Mouse (Mus musculus) NIH3T3 (cell line): ENCODE data around the gene Cfap61.
A peak's percentile ranks its signal among the peaks of the same experiment; 100 is the strongest.

Experiments used
- DNase-seq: peaks from one replicate; pipeline ENCODE4 v3.0.0-alpha.2; 2012; ENCODE audit warnings: low read depth

Cfap61 gene

DNA sequence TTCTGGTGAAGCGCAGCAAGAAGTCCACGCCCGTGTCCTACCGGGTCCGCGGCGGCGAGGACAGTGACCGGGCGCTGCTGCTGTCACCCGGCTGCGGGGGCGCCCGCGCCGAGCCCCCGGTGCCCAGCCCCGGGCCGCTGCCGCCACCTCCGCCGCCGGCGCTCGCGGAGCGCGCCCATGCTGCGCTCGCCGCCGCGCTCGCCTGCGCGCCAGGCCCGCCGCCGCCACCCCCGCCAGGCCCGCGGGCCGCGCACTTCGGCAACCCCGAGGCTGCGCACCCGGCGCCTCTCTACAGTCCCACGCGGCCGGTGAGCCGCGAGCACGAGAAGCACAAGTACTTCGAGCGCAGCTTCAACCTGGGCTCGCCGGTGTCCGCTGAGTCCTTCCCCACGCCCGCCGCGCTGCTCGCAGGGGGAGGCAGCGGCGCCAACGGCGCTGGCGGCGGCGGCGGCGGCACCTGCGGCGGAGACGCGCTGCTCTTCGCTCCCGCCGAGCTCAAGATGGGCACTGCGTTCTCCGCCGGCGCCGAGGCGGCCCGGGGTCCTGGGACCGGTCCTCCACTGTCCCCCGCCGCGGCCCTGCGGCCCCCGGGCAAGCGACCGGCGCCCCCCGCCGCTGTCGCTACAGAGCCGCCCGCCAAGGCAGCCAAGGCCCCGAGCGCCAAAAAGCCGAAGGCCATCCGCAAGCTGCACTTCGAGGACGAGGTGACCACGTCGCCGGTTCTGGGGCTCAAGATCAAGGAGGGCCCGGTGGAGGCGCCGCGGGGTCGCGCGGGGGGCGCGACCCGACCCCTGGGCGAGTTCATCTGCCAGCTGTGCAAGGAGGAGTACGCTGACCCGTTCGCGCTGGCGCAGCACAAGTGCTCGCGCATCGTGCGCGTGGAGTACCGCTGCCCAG, 287.9 kb downstream of the Cfap61 start:
- no peak for DNase-seq

DNA sequence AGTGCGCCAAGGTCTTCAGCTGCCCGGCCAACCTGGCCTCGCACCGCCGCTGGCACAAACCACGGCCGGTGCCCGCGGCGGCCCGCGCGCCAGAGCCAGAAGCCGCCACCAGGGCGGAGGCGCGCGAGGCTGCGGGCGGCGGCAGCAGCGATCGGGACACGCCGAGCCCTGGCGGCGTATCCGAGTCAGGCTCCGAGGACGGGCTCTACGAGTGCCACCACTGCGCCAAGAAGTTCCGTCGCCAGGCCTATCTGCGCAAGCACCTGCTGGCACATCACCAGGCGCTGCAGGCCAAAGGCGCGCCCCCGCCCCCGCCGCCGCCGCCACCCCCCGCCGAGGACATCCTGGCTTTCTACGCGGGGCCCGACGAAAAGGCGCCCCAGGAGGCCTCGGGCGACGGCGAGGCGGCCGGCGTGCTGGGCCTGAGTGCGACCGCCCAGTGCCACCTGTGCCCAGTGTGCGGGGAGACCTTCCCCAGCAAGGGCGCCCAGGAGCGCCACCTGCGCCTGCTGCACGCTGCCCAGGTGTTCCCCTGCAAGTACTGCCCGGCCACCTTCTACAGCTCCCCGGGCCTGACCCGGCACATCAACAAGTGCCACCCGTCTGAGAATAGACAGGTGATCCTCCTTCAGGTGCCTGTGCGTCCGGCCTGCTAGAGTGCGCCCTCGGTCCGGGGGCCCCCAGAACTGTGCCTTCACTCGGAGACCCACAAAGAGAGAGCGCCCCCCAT, 288.8 kb downstream of the Cfap61 start:
- no peak for DNase-seq

DNA sequence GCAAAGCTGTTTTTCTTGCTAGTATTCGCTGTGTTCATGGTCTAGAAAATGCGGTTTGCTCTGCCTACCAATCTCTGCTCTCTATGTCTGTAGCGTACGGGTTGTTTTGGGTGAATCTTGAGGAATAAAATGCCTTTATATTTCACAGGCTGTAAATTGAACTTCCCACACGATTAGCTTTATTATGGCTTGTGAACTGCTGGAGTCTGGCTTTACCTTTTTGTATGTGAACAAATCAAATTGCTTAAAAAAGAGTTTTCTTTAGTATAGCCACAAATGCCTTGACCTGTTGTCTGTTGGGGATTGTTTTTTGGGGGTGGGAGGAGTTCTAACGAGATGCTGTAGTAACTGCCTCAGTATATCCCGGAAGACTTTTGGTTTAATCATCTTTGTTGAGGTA, 289.6 kb downstream of the Cfap61 start:
- no peak for DNase-seq

DNA sequence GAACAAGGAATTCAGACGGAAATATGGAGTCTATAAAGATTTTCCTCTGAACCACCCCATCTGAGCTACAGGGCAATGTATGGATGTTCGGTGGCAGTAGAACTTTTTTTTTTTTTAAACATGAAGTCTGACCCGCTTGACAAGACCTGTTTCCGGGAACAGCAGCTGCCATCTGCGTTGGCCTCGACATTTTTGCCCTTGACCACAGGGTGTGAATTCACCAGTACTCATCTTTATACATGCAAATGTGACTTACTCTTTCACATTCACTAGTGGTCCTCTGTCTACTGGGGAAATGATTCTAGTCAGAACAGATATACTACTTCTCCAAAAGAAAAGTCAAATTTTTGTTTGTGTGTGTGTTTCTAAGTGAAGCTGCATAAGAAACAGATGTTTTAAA, 291.2 kb downstream of the Cfap61 start:
- no peak for DNase-seq

DNA sequence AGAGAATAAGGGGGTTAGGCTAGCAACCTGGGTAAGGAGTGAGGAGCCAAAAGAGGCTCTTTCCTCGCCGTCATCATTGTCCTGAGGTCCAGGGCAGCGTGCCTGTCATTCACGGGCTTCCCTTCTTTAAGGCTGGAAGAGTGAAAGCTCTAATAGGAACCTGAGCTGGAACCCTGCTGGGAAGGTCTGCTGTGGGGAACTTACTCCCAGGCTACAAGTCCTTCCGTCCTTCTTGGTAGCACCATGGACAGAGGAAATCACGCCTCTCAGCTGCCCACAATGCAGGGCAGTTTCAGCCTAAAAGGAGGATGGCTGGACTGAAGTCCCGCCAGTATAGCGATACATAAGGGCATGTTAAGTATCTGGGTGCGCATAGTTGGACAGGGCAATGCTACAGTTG, 291.9 kb downstream of the Cfap61 start:
- DNase-seq, result peak; percentile 85

DNA sequence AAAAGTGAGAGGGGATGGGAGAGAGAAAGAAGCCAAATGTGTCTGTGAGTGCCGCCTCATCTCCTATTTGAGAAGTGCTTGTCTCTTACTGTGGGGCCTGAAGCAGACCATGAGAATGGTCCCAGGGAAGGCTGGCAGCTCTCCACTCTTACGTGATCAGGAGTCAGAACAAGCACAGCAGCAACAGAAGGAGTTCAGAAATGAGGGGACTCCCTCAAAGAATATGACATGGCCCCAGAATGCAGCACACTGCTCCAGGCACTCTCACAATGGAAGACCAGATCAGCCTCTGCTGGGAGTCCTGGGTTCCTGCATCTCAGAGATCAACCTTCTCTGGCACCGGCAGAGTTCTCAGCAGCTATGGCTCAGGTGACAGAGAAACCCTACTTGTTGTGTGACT, 293.1 kb downstream of the Cfap61 start:
- DNase-seq, result no peak

DNA sequence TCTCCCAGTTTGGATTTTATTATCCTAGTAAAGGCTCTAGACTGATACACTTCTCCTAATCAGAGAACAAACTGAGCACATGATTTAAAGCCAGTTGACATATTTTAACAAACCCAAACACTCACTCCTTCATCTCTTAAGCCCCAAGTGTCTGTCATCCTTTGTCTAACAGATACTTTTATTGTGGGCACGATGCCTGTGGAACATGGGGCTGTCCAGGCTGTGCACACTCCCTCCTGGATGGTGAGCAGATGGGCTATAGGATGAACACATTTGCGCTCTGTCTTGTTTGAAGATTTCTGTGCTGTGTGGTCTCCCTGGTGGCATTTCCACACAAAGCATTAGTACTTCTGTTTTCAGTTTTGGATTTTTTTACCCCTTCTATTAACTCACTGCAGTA, 293.9 kb downstream of the Cfap61 start:
- DNase-seq, result no peak

DNA sequence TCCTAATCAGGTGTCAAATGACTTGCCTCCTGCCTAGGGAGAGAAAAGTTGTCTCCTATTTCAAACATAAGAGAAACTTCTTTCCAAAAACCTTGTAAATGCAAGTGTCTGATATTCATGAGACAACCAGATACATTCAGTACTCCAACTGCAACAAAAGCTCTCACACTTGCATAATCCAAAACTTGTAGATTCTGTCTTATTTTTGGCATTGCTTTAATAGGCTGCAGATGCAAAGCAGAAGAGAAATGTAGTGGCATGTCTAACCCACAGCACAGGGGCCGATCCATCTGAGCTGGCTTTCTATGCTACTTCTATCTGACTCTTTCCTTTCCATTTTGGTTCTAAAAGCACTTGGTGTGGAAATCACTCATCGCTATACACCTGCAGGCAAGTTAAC, 296.9 kb downstream of the Cfap61 start:
- no peak for DNase-seq

DNA sequence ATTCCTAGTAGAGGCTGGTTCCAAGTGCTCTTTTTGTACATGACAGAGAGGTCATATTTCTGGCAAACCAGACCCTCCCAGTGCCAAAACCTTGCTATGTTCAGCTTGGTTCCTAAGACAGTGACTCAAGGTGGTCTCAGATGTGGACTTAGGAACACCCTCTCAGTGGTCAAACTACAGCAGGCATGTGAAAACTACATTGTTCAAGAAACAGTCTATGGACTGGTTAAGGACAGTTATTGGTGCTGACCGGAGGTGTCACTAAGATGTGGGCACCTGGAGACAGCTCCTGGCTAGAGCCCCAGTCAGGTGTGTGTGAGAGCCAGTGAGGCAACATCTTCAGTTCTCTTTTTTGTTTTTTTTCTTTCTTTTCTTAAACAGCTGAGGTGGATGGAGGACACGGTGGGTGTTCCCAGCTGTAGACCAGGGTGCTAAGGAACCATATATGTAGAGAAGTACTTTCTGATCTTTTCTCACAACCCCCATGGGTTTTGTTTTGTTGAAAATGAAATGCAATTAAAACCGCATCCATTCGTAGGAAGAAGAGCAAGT, 304.7 kb downstream of the Cfap61 start:
- no peak for DNase-seq

DNA sequence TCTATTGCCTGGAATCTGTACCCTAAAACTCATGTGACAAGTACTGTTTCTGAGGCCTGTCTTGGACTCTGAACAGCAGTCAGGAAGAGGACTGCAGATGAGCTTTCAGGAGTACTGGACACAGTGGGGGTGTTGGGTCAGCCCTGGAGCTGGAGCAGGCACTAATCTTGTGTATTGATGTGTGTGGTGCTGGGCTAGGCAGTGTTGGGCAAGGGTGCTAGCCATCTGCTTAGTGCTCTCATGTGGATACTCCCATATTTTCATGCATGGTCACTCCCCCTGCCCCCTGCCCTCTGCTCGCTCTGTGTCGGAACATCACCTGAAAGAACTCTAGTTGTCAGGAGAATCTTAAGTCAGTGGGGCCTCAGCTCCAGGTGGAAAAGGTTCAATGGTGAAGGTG, 309.5 kb downstream of the Cfap61 start:
- no peak for DNase-seq

DNA sequence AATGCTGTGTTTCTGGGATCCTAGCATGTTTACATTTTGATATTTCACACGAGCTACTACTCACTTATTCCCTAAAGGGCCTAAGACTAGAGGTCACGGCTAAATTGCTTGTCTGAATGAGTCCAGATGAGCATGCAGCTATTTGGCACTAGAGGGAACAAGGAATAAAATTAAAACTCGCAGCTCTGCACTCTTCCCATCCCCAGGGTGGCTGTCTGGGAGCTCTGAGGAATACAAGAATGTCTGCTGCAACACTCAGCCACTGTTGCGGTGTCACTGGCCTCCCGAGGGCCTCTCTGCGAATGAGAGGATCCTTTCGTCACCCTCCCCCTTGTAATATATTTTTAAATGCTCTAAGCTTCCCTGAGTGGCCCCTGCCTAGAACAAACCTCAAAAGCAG, 310.8 kb downstream of the Cfap61 start:
- DNase-seq, result no peak

DNA sequence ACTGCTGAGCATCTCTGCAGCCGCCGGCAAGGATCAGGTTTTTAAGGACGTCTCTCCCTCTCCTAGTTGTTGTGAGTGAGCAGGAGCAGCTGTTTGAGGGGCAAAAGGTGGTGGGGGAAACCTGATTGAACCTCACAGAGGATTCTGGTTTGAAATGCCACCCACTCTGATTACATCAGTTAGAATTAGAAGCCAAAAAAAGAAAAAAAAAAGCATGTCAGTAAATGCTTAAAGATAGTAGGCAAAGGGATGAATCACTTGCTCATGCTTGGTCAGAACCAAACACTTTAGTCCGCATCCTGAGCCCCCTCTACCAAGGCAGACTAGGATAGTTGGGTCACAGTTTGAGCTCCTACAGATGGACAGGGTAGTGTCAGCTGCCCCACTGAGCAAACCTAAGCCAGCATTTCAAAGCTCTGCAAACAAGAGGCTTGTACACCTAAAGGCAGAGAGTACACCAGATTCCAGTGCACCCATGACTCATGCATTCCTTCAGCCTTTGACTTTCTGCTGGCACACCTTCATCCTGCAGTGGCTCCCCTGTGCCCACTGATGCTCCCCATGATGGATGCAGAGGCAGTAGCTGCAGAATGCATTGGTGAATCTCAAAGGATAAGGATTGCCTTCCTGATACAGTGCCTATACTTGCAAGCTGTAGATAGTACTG, 312.0 kb downstream of the Cfap61 start:
- peak; percentile 9 for DNase-seq

DNA sequence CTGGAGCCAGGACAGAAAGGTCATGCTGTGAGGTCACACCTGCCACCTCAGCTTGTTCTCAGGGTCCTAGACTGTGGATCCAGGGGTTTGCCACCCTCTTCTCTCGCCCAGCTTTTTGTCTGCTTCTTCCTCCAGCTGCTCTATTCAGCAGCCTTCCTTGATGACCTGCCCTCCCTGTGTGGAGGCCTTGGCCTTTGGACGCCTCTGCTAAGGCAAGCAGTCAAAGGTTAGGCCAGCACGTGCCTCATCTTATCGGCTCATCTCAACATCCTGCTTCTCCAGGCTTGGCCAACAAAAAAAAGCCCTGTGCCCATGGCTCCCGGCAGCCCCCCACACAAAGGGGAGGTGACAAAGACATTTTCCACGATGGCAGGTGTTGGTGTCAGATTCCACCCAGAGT, 313.0 kb downstream of the Cfap61 start:
- DNase-seq, result no peak

DNA sequence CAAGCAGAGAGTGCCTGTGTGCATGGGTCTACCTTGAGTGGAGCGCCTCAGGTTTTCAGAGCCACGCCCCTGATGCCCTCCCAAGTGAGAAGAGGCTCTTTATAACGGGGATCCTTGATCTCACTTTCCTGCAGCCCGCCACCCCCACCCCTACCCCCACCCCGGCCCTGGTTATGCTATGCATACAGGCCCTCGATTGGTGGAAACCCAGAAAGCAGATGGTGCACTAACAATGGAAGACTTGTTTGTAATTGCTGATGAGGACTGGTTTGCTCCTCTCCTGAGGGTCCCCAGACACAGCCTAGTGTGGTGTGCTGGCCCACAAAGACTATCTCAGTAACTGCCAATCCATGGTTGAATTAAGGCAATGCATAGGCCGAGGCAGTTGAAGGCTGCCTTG, 314.4 kb downstream of the Cfap61 start:
- DNase-seq, result no peak

DNA sequence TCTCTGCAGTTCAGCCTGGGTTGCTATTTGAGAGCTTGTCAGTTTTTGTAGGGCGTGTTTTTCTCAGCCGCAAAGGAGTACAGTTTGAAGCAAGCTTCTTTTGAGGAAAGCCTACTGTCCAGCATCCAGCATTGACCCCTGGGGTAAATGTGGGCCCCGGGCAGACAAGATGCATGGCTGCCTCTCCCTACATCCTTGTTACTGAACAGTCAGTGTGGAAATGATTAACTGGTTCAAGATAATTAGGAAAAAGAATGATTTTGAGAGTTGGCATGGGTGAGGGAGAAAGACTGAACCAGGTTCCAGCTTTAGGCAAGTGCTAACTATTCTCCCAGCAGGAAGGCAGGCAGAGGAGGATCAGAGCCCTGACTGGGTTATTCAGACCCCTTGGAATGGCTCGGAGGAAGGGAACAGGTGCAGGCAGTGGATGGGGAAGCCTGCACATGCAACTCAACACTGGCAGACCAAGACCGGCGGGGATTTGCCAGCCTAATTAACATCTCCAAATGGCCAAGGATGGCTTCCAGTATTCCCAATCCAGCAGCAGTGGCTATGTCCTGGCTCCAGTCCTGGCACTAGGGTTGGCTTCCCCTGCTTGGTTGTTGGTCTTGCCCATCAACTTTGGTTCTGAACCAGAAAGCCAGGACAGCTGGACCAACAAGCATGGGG, 315.8 kb downstream of the Cfap61 start:
- DNase-seq, result no peak

DNA sequence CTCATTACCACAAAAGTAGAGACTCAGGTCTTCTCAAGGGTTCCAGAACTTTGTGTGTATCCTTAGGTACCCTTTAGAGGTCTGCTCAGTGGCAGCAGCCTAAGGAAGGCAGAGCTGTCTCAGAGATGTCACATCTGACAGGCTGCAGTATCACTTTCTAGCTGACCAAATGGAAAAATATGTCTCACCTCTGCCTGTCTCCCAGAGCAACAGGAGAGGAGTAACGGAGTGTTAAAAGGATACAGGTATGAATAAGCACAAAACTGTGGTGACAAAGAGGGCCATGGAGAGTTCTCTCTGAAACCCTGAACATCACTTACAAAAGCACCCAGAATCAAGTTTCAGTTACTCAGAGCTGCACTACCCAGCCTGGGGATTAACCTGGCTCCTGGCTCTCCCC, 319.8 kb downstream of the Cfap61 start:
- DNase-seq, result no peak

DNA sequence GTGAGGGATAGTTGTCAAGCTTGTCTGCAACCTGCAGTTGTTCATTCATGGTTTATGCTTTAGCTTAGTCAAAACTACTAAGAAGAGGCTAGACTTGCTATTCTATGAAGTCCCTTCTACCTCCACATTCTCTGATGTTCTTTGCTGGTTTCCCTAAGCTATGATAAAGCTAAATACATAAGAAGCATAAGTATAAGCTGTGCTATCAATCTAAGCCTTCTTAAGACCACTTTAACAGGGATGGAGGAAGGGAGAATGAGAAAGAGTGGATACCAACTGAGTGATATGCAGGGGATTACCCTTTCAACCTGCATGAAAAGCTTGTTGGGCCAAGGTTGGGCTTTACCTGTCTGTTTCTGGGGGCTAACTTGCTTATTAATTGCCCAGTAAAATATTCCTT, 321.1 kb downstream of the Cfap61 start:
- DNase-seq, result no peak

DNA sequence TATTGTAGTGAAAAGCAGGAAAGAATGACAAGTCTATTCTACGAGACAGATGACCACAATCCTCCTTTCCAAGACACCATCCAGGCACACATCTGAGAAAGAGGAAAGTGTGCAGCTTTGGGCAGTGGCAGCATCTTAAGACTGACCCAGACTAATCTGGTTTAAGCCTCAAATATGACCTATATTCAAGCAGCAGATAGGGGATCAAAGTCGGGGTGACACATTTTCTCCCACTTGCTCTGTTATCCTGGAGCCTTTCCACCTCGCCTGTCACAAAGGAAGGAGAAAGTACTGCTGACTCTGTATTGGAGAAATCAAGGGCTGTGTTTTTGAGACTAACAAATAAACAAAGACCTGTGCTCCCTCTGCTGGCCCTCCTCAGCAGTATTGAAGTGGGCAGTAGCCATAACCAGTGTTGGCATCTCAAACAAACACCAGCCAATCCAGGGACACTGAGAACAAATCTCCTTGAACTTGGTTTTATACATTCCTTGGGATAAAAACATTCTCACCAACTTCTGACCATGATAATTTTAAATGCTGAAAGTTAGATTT, 321.8 kb downstream of the Cfap61 start:
- peak; percentile 35 for DNase-seq

DNA sequence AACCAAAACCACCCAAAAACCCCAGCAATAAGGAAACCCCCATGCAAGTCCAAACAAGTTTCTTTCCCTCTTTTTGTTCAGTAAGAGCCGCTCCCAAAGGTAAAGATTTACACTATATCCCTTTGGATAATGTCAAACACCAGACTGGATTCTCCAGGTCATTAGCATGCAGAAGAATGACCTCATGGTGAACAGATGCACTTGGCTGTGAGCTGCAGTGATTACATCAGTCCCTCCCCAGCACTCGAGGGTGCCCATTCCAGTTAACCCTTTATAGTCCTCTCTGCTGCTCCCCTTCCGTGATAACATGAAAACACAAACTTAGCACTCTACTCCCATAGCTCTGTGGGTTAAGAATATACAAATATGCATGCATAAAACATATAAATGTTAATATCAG, 322.5 kb downstream of the Cfap61 start:
- peak; percentile 8 for DNase-seq

DNA sequence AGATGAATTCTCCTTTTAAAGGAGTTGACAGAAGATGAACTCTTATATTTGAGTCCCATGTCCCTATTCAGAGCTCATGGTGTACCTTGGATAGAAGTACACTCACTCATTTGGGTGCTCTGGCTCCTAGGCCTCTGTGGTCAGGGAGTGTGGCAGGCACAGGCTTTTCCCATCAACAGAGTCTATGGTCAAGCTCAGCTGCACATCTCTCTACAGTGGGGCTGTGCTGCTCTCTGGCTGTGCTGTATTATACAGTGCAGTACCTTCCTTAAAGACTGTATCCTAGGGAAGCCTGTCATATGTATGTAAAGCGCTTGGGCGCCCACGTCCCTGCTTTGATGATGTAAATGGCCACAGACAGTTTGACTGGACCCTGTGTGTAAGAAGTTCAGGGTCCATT, 323.0 kb downstream of the Cfap61 start:
- DNase-seq, result no peak

DNA sequence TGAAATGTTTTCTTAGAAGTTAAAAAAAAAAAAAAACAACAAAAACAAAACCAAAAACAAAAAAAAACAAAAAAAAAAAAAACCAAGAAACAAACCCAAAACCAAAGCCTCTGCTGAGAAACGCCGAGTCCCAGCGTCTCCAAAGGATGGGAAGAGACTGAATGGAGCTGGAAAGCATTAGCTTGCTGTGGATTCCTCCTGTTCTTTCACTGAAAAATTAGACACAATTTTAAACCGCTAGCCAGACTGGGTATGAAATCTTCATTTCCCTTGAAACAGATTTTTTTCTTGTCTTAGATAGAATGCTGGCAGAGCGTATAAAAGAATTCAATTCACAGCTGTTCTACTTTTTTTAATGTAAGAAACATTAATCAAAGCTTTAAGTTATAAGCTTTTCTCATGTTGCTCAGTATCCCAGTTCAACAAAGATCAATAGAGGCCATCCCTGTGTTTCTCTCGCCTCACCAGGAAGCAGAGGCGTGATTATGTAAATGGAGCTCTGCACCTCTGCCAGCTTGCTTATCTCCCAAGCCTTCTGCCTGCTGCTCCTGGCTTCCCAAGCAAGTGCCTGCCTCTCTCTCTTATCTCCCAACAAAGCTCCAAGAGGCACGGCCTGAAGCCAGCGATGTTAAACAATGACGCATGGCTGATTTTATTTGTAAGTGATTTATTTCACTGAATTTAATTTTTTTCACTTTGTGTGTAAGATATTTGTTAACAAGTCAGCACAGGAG, 324.3 kb downstream of the Cfap61 start:
- no peak for DNase-seq
